Mouse (Mus musculus) forebrain, embryonic 16.5 days (tissue): ENCODE measurements around the gene Ces2g. TPM values are rescaled to one million over a fixed set of nuclear protein-coding genes. Genes with fewer than 3 reads are reported as not detected.

Source experiments
- ATAC-seq: fragments of 200-750 bp; cut with Nextera tagmentation; 2 replicates; pipeline ENCODE4 v1.8.0; 2017; ENCODE audit warnings: mild to moderate bottlenecking, moderate library complexity
- H3K27ac ChIP-seq: fragments of 300-500 bp; sonication (generic); 2 replicates; pipeline ENCODE4 v1.5.1; 2014; ENCODE audit warnings: low read length, control low read depth
- H3K27me3 ChIP-seq: fragments of 300-500 bp; sonication (generic); replicated peaks from 2 replicates; pipeline ENCODE4 v1.6.1; 2014; ENCODE audit warnings: low read length; ENCODE audit not compliant: control insufficient read depth, insufficient read depth
- H3K36me3 ChIP-seq: fragments of 300-500 bp; sonication (generic); 2 replicates; pipeline ENCODE4 v1.6.1; 2014; ENCODE audit not compliant: control insufficient read depth, insufficient read depth
- H3K4me1 ChIP-seq: fragments of 300-500 bp; sonication (generic); replicated peaks from 2 replicates; pipeline ENCODE4 v1.6.1; 2014; ENCODE audit warnings: low read length; ENCODE audit not compliant: control insufficient read depth, insufficient read depth
- H3K4me2 ChIP-seq: fragments of 300-500 bp; sonication (generic); 2 replicates; pipeline ENCODE4 v1.6.1; 2014; ENCODE audit warnings: mild to moderate bottlenecking, low read length, control low read depth
- H3K4me3 ChIP-seq: fragments of 300-500 bp; sonication (generic); replicated peaks from 2 replicates; pipeline ENCODE4 v1.5.1; 2014; ENCODE audit warnings: mild to moderate bottlenecking, low read length, control low read depth
- H3K9ac ChIP-seq: fragments of 300-500 bp; sonication (generic); replicated peaks from 2 replicates; pipeline ENCODE4 v1.6.1; 2014; ENCODE audit warnings: low read depth, low read length, control low read depth
- H3K9me3 ChIP-seq: fragments of 300-500 bp; sonication (generic); 2 replicates; pipeline ENCODE4 v1.6.1; 2016; ENCODE audit warnings: low read length; ENCODE audit not compliant: control insufficient read depth
- WGBS: fragments of 180-500 bp; shearing (Covaris S2); extraction: QIAGEN DNeasy Blood & Tissue Kit; methylation state at CpG from one replicate; pipeline ENCODE4 v1.1.7; 2014; 5-methylcytosine and 5-hydroxymethylcytosine counted together
- polyA plus RNA-seq: library from polyadenylated mRNA; unstranded; fragments of >200 nt; fragmentation: Nextera tagmentation; extraction: Ambion mirVana; gene quantifications from 2 replicates; pipeline ENCODE4 v1.2.1, GENCODE M21; 2015

The Ces2g gene
- polyA plus RNA-seq, 1 experiment from 2014 or later: not detected

DNA sequence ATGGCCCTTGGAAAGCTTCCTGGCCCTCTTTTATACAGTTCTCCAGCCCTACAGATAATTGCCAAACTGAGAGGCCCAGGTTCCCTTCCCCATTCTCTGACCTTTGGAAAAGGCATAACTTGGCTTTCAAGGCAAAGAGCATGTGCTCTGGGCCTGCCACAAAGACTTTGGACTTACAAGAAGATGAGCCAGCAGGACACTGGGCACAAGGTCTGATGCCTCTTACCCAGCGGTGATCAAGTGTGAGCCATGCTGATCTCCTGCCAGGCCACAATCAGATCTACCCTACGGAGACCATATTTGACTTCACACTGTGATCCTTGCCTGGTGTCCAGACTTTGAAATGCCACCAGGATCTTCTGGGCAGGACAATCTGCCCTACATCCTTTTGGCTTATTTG lies 23.4 kb downstream of the Ces2g start:
- Histone ChIP-seq H3K4me1 (no peaks in the 10 kb centered on the region), H3K9ac (no peak overlapping the region), H3K36me3 (no peaks in the 10 kb centered on the region), H3K27me3 (no peaks in the 10 kb centered on the region), H3K4me3 (no peak overlapping the region), H3K4me2 (no peak overlapping the region), H3K9me3 (peaks cover 6% of the 10 kb centered on the region; the same call in 1 of the 2 replicates), H3K27ac (no peak overlapping the region)
- WGBS: 92% methylated on average over 2 of the region's 2 CpGs
- no peak for ATAC-seq

DNA sequence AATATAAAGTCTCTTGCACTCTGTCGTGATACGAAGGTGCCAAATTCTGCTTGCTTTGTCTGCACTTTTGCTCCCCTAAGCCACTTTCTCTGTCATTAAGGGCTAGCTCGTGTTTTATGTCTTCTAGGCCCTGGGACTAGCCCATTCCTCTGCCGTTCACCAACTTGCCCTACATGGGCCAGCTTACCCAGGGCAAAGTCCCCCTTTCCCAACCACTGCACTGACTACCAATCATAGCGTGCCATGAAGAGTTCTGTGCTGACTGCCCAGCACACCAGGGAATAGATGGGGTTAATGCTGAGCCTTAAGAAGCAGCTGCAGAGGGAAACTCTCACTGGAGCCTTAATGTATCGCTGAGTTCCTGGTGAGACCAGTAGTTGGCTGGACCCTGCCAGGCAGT lies 36.7 kb downstream of the Ces2g start:
- Histone ChIP-seq H3K4me1 (no peaks in the 10 kb centered on the region), H3K9ac (no peak overlapping the region), H3K4me2 (no peak overlapping the region), H3K27ac (no peak overlapping the region), H3K9me3 (no peaks in the 10 kb centered on the region), H3K4me3 (no peak overlapping the region), H3K27me3 (no peaks in the 10 kb centered on the region), H3K36me3 (no peaks in the 10 kb centered on the region)
- no peak for ATAC-seq
- WGBS: 79% methylated on average over 6 of the region's 6 CpGs

DNA sequence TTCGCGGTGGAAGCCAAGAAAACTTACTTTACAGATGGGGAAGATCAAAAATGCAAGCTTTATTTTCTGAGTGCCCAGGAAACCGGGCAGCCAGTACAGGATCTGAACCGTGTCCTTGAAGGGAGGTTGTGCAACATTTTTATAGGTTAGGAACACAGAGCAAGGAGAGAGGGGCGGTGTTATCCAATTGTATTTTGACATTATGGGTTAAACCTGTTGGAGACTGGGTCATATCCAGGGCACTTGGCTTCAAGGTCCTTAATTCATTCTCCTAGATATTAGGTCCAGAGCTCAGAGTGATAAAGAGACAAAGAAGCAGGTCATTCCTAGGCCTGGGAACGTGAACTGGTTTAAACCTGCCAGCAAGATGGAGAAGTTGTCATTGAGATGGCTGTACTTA lies 37.7 kb downstream of the Ces2g start:
- no peak for ATAC-seq
- no peak overlapping the region for H3K9ac ChIP-seq
- H3K4me2 ChIP-seq: no peak overlapping the region
- no peaks in the 10 kb centered on the region for H3K27me3 ChIP-seq
- no peaks in the 10 kb centered on the region for H3K4me1 ChIP-seq
- no peak overlapping the region for H3K27ac ChIP-seq
- WGBS: 86% methylated on average over 6 of the region's 6 CpGs
- no peaks in the 10 kb centered on the region for H3K9me3 ChIP-seq
- no peak overlapping the region for H3K4me3 ChIP-seq
- no peaks in the 10 kb centered on the region for H3K36me3 ChIP-seq

DNA sequence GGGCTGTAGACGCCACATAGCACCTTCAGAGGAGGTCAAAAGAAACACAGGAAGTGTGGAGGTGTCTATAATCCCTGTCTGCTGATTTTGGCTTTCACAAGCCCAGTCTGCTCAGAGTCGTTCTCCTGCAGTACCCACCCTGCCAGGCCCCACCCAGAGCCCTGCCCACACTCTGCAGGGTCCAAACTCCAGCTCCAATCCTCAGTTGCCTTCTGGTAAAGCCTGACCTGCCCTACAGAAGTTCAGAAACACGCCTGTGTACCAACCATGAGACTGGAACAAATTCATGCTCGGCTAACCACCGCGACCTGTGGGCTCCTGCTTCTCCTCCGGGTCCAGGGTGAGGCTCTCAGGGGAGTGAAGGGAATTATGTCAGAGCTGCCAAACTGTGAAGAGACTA lies 39.1 kb downstream of the Ces2g start, which contains the start of gene Ces2h:
Gene Ces2h (plus strand): TSS at position 268 of the 400 bp plus-strand sequence.
- Histone ChIP-seq H3K4me3 (no peak within 1 kb of the TSS), H3K9ac (no peak within 1 kb of the TSS), H3K27ac (no peak within 1 kb of the TSS), H3K27me3 (no peaks in the 10 kb centered on the region), H3K4me1 (no peaks in the 10 kb centered on the region), H3K4me2 (no peak within 1 kb of the TSS), H3K36me3 (no peaks in the 10 kb centered on the region), H3K9me3 (no peaks in the 10 kb centered on the region)
- WGBS: 83% methylated on average over 7 of the region's 7 CpGs
- ATAC-seq: no peak

DNA sequence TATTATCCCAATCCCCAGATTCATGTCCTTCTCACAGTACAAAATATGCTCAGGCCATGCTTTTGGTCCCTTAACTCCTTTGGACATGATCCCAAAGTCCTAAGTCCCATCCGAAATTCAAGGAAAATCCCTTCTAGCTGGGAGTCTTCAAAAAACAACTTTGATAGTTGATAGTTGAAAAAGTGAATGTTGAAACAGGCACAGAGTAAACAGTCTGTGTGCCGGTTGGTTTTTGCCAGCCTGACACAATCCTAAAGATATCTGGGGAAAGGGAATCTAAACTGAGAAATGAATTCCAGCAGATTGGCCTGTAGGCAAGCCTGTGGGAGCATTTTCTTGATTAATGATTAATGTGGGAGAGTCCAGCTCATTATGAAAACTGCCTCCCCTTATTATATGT lies 48.5 kb downstream of the Ces2g start:
- H3K9me3 ChIP-seq: no peaks in the 10 kb centered on the region
- 90% methylated on average over 2 of the region's 2 CpGs for WGBS
- ATAC-seq: no peak

DNA sequence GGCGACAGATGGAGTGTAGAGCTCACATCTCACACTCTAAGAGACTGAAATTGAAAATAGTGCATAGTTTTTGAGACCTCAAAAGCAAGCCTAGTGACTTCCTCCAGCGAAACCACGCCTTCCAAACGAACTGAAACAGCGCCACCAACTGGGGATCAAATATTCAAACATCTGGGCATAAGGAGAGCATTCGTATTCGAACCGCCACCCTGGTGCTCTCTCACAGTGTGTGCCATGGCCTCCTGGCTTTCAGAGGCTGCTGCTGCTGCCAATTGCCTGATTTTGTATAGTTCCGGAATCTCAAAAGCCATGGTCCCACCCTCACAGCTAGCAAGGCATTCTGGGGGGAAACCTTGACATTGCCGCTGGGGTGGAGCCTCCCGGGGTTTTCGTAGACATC lies 49.6 kb downstream of the Ces2g start:
- Histone ChIP-seq H3K4me1 (no peaks in the 10 kb centered on the region), H3K4me3 (no peak overlapping the region), H3K9me3 (no peaks in the 10 kb centered on the region), H3K36me3 (no peaks in the 10 kb centered on the region), H3K27ac (no peak overlapping the region), H3K27me3 (no peaks in the 10 kb centered on the region), H3K4me2 (no peak overlapping the region), H3K9ac (no peak overlapping the region)
- 81% methylated on average over 12 of the region's 12 CpGs for WGBS
- ATAC-seq: no peak

More for the DNA sequence above, 48.5 kb downstream of the Ces2g start:
- H3K9ac ChIP-seq: no peak overlapping the region
- no peaks in the 10 kb centered on the region for H3K4me1 ChIP-seq
- H3K36me3 ChIP-seq: no peaks in the 10 kb centered on the region
- H3K27ac ChIP-seq: no peak overlapping the region
- H3K4me2 ChIP-seq: no peak overlapping the region
- no peak overlapping the region for H3K4me3 ChIP-seq
- H3K27me3 ChIP-seq: no peaks in the 10 kb centered on the region

DNA sequence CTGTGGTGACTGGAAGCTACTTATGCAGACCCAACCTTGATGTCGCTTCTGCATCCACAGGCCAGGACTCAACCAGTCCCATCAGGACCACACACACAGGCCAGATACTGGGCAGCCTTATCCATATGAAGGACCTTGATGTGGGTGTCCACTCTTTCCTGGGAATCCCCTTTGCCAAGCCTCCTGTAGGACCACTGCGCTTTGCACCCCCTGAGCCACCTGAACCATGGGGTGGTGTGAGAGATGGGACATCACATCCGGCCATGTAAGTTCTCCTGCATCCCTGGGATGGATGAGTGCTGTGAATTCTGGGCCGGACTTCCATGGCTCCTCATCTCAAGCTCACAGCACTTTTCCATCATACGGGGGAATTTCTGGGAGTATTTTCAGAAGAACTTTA lies 52.9 kb downstream of the Ces2g start:
- ATAC-seq: no peak
- H3K27me3 ChIP-seq: no peaks in the 10 kb centered on the region
- H3K9me3 ChIP-seq: no peaks in the 10 kb centered on the region

More for the DNA sequence above, 52.9 kb downstream of the Ces2g start:
- Histone ChIP-seq H3K4me2 (no peak overlapping the region), H3K4me3 (no peak overlapping the region), H3K4me1 (no peaks in the 10 kb centered on the region), H3K9ac (no peak overlapping the region), H3K36me3 (no peaks in the 10 kb centered on the region), H3K27ac (no peak overlapping the region)
- WGBS: 93% methylated on average over 5 of the region's 5 CpGs

Other genes starting within 250 kb of the Ces2g start
- not detected in 2 replicates for gene Ces2a, start 227.7 kb upstream of the Ces2g start, polyA plus RNA-seq
- gene Ces2b, start 130.1 kb upstream of the Ces2g start, polyA plus RNA-seq: 0.36 and 0.44 TPM in 2 replicates
- gene Ces2c, start 114.7 kb upstream of the Ces2g start, polyA plus RNA-seq: not detected in 2 replicates
- not detected in 2 replicates for gene Ces2e, start 35.5 kb upstream of the Ces2g start, polyA plus RNA-seq
- not detected in 2 replicates for gene Ces2f, start 14.4 kb upstream of the Ces2g start, polyA plus RNA-seq
- gene Ces2h, start 39.1 kb downstream of the Ces2g start, polyA plus RNA-seq: not detected in 2 replicates
- gene Ces3a, start 86.9 kb downstream of the Ces2g start, polyA plus RNA-seq: not detected in 2 replicates
- gene Ces3b, start 122.0 kb downstream of the Ces2g start, polyA plus RNA-seq: not detected in 2 replicates
- gene Ces4a, start 170.1 kb downstream of the Ces2g start, polyA plus RNA-seq: 0.11 and 0.29 TPM in 2 replicates
- gene Cbfb, start 209.0 kb downstream of the Ces2g start, polyA plus RNA-seq: 34.2 and 40.1 TPM in 2 replicates